Mouse (Mus musculus) monocyte, adult 2 months (primary cell): Measurements from ENCODE around the gene Asgr1.
"Not testable (repeated sequence)": the region's sequence is repeated elsewhere in the genome, so short reads cannot be mapped to it uniquely, and the experiment has no call there.

Experiments
- DNase-seq, 2 experiments: peaks; one replicate each; pipeline ENCODE4 v3.0.0; 2022; ENCODE audit warnings: low spot score in 2 of 2, low read depth in 1 of 2

Asgr1 gene

DNA sequence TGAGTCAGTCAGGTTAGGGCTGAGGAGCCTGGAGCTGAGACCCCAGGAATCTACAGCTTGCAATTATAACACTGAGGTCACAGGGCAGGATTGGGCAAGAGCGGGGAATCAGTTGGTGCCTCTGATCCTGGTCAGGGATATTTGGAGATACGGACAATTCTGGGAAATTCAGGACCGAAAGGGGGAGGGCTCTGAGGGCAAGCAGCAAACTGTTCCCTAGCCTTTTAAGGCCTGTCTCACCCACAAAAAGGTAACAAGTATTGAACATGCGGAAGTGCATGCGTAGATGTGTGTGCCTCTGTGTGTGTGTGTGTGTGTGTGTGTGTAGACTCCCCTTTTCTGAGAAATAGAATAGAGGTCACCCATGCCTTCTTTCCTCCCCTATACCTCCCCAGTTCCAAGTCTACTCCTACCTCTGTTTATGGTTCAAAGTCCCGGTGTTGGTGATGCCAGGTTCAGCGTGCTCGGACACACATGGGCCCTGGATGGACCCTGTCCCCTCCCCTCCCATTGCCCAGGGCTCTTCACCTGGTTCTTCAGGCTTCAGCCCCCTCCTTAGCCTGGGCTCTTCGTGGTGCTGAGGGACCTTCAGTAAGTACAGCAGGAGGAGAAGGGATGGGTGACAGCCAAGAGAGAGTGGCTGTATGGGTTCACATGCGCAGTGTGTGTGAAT lies at the start of gene Asgr1:
Gene Asgr1, plus strand, starts transcription at position 188 of the 673 bp plus-strand sequence.
- DNase-seq: no peak

DNA sequence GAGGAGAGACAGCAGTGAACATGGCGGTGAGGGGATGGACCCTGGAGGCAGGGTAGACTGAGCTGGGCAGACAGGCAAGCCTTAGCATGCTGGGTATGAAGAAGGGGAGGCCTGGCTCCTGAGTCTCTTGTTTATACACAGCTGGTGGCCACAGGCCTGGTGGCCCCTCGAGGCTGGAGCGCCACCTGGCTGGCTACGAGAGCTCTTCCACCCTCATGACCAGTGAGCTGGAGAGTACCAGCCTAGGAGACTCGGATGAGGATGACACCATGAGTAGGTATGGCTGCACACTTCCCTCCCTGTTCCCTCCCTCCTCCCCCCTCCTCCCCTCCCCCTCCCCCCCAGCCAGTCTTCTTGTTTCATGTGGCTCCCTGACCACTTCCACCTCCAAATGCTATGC lies 48.4 kb upstream of the Asgr1 start:
- DNase-seq: no peak

DNA sequence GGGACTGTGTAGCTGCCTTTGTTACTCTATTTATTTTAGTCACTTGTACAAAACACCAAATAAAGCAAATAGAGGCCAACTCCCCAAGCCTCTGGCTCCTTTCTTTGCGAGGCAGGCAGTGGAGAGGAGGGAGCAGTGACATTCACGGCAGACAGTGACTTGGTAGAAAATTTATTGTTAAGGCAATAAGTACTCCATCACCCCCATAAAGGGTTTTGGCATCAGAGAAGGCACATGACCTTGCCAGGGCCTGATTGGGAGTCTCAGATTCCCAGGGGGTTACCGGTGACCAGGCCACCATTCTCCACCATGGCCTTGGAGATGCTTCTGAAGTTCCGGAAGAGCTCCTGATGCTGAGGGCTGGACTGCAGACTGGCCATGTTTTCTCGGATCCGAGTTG lies 43.9 kb upstream of the Asgr1 start:
- DNase-seq: no peak

DNA sequence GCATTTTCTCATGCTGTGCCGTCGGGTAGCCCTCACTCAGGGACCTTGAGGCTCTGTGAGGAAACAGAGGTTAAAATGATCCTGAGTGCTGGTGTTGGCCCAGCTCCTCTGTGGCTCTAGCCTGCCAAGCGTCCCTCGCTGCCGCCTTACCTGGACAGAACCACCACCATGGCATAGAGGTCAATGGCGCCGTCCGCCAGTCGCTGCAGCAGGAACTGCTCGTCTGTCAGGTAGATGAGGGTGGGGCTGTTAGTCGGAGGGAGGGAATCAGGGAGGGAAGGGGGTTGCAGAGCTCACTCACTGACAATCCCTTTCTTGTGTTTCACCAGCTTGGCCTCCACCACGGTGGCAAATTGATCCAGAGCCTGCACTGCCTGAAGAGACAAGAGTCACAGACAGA lies 43.3 kb upstream of the Asgr1 start:
- no peak for DNase-seq

DNA sequence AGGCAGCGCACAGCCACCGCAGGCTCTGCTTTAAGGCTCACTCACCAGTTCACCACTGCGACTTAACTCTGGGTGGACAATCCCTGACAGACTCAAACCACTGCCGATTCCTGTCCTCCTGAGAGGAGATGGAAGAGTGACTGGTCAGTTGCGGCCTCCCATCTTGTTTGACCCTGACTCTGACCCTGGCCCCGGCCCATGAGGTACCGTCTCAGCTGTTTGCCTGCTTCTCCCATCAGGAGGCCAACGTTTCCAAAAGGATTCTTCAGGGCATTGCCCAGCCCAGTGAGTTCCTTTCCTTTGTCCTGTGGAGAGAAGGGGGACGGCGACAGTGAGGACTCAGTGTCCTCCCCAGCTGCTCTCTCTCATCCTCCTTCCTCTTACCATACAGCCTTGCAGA lies 42.9 kb upstream of the Asgr1 start:
- DNase-seq: no peak

DNA sequence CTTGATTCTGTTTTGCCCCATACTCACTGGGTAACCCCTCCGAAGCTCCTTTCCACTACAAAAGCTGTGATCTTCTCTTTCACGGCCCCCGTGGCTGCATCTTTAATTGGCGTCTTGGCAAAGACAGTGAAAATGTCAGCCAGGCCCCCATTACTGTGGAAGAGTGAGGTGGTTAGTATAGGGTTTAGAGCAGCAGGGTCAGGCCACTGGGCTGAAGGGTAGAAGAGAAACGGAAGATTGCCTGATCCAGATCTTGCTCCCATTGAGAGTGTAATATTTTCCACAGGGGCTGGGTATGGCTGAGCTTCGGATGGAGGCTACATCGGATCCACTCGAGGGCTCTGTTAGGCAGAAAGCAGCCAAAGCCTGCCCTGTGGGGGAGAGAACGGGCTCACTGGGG lies 41.0 kb upstream of the Asgr1 start:
- no peak for DNase-seq

DNA sequence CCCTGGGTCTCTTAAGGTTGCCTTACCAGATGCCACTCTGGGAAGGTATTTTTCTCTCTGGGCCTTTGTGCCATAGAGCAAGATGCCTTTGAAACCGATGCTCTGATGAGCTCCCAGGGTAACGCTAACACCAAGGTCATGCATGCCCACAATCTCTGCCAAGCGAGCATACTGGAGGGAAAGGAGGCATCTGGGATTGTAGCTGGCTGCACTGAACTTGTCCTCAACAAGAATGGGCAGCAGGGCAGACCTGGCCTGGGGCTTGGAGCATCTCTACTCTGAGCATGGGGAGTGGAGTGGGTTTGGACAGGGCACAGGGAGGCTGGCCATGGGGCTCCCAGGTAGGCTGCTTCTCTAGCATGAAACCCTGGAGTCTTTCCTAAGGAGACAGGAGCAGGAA lies 40.5 kb upstream of the Asgr1 start:
- DNase-seq: no peak

DNA sequence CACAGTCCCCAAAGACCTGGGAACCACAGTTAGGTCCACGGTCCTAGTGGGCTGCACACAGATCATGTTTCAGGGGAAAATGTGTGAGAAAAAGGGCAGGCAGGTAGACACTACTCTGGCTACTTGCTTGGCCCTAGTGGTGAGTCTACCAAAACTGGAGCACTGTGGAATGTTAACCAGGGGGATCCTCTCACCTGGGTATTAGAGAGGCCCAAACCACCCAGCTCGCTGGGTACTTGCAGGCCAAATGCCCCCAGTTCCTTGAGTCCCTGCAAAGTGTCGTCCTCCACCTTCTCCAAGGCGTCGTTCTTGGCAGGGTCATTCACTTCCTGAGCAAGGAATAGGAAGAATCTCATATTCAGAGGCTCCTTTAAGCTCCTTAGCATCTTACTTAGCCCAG lies 39.8 kb upstream of the Asgr1 start:
- no peak for DNase-seq

DNA sequence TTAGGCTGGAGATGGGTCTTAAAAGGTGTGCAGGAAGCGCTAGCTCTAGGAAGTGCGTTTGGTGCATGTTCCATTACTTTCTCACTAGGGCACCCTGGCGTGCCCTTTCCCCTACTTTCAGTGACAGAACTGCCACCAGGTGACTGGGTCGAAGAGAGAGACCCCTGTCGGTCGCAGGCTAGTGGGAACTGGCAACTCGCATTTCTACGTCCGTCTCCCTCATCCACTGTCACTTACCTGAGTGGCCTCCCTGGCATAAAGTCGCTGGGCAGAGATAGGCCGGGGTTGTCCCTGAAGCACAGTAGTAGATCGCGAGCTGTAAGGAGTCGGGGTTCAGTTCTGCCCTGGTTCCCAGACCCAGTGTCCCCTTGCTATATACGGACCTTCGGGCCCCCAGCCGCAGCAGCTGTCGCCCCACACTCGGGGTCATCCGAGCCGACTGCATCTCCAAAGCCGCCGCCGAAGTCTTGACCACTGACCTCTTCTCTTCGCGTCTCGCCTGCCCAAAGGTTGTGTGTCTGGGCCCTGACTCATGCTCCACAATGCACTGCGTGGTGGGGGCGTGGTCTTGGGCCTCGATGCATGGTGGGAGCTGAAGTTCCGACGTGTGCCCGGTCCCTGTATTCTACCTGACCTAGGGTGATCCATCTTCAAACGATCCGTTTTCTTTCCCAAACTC lies 38.9 kb upstream of the Asgr1 start, which contains the start of gene Acadvl:
Gene Acadvl, minus strand, starts transcription at position 532 of the 679 bp plus-strand sequence.
- DNase-seq: peak; percentile 52 to 65

DNA sequence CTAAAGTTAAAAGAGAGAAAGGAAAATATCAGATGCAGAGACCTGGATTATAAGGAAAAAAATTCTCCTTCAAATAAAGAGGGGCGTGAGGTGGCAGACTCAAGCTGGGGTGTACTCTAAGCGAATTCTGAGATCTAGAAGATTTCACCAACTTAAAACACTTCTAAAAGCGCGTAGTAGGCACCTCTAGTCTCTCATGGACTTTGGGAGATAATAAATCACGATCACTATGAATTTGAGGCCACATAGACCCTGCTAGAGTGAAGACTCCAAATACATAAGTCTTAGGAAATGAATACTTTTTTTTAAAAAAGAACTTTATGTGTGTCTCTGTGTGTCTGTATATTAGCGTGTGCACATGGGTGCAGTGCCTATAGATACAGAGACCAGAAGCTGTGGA lies 38.2 kb upstream of the Asgr1 start:
- no peak for DNase-seq

DNA sequence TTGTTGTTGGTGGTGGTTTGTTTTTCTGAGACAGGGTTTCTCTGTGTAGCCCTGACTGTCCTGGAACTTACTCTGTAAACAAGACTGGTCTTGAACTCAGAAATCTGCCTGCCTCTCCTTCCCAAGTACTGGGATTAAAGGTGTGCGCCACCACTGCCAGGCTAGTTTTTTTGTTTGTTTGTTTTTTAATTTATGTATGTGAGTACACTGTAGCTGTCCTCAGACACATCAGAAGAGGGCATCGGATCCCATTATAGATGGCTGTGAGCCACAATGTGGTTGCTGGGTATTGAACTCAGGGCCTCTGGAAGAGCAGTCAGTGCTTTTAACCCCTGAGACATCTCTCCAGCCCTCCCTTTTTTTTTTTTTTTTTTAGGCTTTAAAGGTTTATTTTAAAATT lies 37.7 kb upstream of the Asgr1 start:
- not testable (repeated sequence) for DNase-seq

DNA sequence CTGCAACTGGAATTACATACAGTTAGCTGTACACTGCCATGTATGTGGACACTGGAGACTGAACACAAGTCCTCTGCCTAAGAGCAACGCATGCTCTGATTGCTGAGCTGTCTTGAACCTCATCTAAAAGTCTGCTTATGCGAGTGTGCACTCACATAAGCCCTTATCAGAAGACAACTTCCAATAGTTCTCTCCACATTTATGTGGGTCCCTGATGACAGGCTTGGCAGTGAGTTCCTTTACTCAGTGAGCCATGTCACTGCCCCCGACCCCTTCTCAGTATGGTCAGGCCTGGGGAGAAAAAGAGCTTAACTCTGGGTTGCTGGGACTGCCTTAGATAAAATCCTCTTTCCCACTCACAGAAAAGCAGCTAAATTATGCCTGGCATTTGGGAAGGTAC lies 37.2 kb upstream of the Asgr1 start, which contains the start of gene Dlg4:
Gene Dlg4, plus strand, starts transcription at position 274 of the 400 bp plus-strand sequence.
- DNase-seq: no peak

DNA sequence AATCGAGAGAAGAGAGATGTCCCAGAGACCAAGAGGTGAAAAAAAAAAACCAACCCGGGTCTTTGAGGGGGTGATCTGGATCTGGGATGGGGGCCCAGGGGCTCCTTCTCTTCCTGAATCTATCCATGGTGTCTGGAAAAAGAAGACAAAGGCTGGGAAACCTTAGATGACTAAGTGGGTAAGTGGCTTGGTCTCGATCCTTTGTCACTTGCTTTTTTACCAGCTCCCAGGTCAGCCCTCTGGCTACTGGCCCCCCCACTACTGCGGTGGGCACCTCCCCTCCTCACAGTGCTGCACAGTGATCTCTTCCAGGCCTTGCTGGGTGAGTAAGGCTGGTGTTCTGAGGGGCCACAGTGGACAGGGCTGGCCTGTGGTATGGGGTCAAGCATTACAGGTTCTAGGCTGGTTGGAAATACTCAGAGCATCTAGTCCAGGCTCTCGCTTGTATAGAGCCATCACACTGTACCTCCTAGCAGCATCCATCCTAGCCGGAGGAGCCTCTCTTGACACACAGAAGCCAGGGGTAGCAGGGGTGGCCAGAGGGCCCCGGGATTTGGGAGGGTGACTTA lies 36.6 kb upstream of the Asgr1 start:
- no peak for DNase-seq

DNA sequence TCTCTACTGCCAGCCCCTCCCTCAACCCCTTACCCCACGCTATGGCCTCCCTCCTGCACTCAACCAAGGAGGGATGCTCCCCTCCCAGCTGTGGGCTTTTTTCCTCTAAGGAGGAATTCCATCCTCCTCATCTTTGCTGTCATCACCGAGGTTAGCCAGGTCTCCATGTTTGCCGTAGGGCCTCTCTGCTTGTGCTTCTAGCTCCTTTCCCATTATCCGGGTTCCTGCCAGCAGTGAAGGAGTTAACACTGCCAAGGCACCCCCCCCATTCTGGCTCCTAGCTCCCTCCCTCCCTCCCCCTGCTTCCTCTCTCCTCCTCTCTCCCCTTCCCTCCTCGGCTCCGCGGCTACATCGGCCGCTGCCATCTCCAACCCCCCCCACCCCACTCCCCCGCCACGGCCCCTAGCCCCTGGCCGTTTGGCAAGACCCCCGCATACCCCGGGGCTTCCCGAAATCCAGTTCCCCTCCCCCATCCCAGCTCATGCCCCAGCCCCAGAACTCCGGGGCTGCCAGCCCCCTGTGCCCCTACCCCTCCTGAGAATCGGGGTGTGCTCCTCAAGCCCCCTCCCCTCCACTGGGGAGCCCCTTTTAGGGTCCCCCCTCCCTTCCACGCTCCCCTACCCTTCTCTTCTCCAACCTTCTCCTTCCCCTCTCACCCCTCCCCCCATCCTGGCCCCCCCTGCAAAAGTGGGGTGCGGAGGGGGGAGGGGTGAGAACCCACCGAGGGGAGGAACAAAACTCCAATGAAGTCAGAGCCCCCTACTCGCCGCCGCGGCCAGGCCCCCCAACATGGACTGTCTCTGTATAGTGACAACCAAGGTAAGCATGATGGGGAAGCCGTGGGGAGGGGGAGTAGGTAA lies 35.5 kb upstream of the Asgr1 start:
- no peak for DNase-seq

DNA sequence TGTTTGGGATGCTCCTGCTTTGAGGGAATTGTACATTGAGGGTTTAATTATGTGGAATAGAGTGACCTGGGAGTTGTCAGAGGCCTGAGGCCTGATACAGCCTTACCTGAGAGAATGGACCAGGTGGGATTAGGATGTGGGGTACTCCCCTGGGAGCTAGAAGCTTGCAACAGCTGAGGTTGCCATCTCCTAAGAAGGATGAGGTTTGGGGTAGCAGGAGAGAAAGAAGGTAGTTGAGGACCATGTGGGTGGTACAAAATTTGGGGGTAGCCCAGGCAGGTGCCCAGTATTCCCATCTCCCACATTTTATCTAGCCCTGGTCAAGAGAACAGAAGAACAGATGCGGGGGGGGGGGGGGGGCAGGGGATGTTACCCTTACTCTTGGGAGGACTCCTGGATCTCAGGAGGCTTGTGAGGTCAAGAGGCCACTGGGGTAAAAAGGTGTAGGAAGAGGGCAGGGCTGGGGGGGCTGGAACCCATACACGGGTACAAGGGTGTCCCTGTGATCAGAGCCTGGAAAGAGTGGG lies 34.3 kb upstream of the Asgr1 start:
- no peak for DNase-seq

DNA sequence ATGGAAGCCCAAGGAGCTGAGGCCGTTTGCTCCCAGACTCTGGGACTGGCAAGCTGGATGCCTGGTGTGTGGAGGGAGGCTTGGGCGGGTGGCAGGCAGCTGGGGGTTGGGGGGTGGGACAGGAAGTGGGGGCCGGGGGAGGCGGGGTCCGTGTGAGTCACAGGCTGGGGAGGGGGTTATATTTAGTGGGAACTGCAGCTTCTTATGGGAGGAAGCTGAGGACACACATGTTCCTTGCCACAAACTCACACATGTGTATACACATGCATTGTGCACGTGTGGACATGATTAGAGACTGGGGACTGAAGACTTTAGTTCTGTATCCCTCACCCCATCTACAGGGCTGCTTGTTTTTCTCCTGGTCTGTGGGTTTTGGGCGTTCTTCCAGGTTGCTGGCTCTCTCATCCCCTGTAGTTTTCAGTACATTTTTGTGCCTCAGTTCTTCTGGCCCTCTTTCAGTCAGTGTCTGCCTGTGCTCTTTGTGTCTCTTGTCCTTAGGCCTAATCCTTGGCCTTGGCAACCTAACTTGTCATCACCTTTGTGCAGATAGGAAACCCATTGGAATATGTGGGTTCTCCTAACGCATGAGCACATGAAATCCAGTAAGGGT lies 33.8 kb upstream of the Asgr1 start:
- no peak for DNase-seq

DNA sequence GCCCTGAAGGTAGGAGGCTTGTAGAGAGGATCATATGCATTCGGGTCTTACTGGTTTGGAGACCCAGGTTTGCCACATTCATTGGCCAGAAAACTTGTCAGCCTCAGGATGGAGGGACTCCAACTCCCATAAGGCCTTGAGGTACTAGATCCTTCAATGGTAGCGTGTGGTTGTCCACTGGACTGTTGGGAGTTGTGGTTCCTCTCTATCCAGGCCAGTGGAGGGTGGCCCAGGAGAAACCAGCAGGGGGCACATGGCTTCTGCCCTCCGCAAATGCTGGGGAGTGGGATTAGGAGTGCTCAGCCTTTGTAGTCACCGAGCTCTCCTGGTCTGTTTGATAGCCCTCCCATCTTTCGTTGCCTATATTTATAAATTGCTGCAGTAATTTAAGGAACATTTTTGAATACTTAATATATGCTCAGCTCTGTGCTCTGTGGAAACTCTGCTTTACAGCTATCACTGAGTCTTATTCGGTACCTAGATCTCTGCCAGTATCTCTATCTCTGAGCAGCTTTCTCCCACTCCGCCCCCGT lies 33.1 kb upstream of the Asgr1 start:
- peak in 1 of 2 experiments; percentile 54 for DNase-seq

DNA sequence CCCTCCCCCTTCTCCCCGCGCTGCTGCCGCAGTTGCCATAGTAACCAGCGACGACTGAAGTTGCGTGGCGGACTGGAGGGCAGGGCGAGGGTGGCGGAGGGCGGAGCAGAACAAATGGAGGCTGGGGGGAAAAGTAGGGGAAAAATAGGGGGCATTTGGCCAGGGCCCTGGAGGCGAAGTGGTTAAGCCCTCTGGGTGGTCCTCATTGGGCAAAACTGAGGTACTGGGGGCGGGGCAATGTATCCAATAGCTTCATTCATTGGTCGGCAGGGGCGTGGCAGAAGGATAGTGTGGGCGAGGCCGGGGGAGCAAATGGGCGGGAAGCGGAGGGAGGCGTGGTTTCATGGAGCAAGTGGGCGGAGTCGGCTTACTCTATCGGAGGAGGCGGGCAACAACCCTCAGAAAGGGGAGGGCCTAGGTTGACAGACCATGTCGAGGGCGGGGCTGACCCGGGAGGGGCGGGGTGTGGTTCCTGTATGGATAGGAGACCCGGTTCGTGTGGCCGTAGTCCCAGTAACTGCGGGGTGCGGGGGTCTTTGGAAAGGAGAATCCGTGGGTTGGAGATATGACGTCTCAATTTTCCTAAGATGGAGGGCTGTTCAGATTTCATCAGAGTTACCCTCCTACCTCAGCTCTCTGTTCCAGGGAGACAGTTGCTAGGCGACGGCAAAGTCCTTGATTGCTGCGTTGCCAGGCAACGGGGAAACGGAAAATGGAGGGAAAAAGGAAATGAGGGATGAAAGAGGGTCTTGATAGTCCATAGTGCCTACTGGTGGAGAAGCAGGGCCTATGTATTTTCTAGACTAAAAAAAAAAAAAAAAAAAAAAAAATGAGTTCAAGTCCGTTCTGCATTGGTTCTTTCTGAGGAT lies 32.4 kb upstream of the Asgr1 start:
- DNase-seq: peak; percentile 94 to 95

DNA sequence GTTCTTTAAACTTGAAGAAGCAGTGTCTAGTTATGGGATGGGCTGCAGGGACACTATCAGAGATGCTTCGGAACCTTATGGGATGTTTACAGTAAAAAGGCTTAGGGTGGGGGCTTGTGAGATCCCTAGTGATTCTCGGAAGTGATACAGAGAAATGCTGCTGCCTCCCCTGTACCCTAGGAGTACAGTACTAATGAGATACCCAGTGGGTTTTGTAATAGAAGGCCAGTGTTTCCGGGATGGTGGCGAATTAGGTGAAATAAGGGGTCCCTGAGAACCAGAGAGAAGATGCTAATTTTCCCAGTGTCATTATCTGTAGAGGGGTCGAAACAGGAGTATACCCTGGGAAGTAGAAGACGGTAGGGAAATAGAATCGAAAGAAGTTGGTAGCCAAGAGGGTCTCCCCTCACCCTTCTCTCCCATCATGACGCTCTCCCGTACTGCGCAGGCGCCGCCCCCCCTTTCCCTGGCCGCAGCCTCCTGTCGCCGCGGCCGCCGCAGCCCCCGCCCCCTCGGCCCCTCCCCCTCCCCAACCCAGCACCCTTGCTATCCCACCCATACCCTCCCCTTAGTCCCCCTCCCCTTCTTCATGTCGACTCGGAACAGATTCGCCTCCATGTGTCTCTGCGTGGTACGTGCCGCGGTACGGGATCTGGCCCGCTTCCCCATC lies 30.3 kb upstream of the Asgr1 start:
- DNase-seq: no peak
